Mouse (Mus musculus) lung, postnatal 10 days (tissue): ENCODE results near the gene Esam.

ENCODE experiments used
- DNase-seq: peaks from one replicate; pipeline ENCODE4 v3.0.0; 2021

The Esam gene

GRCm38 (mm10) chr9:37530888-37531705 lies 3.2 kb downstream of the Esam start:
- peak; percentile 86 for DNase-seq

GRCm38 (mm10) chr9:37536851-37537250 lies 9.0 kb downstream of the Esam start:
- no peak for DNase-seq

GRCm38 (mm10) chr9:37537658-37538250 lies 9.9 kb downstream of the Esam start:
- peak; percentile 42 for DNase-seq

GRCm38 (mm10) chr9:37539170-37540025 lies 11.5 kb downstream of the Esam start, which contains the start of gene Vsig2:
Vsig2 (plus strand) TSS chr9:37539255.
- DNase-seq, result peak; percentile 44

GRCm38 (mm10) chr9:37540226-37540625 lies 12.3 kb downstream of the Esam start:
- no peak for DNase-seq

- peak; percentile 41 for DNase-seq
These were observed 13.1 kb downstream of the Esam start for GRCm38 (mm10) chr9:37540701-37541575.

- peak; percentile 32 for DNase-seq
These were observed 14.2 kb downstream of the Esam start for GRCm38 (mm10) chr9:37541851-37542642.

- no peak for DNase-seq
These were observed 16.1 kb downstream of the Esam start for GRCm38 (mm10) chr9:37543869-37544440.

- peak; percentile 85 for DNase-seq
These were observed 16.7 kb downstream of the Esam start for GRCm38 (mm10) chr9:37544447-37545165.

GRCm38 (mm10) chr9:37545166-37545610 lies 17.3 kb downstream of the Esam start:
- DNase-seq, result no peak

GRCm38 (mm10) chr9:37545847-37546452 lies 18.1 kb downstream of the Esam start:
- no peak for DNase-seq

- peak; percentile 32 for DNase-seq
These were observed 19.0 kb downstream of the Esam start for GRCm38 (mm10) chr9:37546889-37547288.

- no peak for DNase-seq
These were observed 22.6 kb downstream of the Esam start for GRCm38 (mm10) chr9:37550435-37550834.

- DNase-seq, result no peak
These were observed 24.1 kb downstream of the Esam start for GRCm38 (mm10) chr9:37551751-37552531.

- DNase-seq, result peak; percentile 90
These were observed 24.8 kb downstream of the Esam start, which contains the start of gene Nrgn for GRCm38 (mm10) chr9:37552536-37553293. Nrgn (minus strand) TSS chr9:37552904.

- no peak for DNase-seq
These were observed 26.4 kb downstream of the Esam start for GRCm38 (mm10) chr9:37554279-37554678.

GRCm38 (mm10) chr9:37554838-37555748 lies 27.2 kb downstream of the Esam start, which contains the start of gene Siae:
Siae (plus strand) TSS chr9:37555698.
- DNase-seq, result no peak
